Mouse (Mus musculus) stomach, embryonic 14.5 days (tissue): ENCODE data around the gene 2410137M14Rik. TPM values are rescaled to one million over a fixed set of nuclear protein-coding genes. Genes with fewer than 3 reads are reported as not detected.

Source experiments
- ATAC-seq: fragments of 200-750 bp; cut with Nextera tagmentation; 2 replicates; pipeline ENCODE4 v1.8.0; 2017; ENCODE audit warnings: low read depth, moderate TSS enrichment; ENCODE audit not compliant: insufficient number of reproducible peaks, insufficient read depth, low FRiP score
- H3K27ac ChIP-seq: fragments of 300-500 bp; sonication (generic); 2 replicates; pipeline ENCODE4 v1.5.1; 2014; ENCODE audit warnings: mild to moderate bottlenecking, low read length, moderate library complexity, mixed read lengths
- H3K27me3 ChIP-seq: fragments of 300-500 bp; sonication (generic); 2 replicates; pipeline ENCODE4 v1.6.1; 2014; ENCODE audit warnings: low read length, control low read depth, mixed read lengths; ENCODE audit not compliant: control insufficient read depth, insufficient read depth
- H3K36me3 ChIP-seq: fragments of 300-500 bp; sonication (generic); 2 replicates; pipeline ENCODE4 v1.6.1; 2014; ENCODE audit warnings: mild to moderate bottlenecking, control low read depth, low read length, moderate library complexity, mixed read lengths; ENCODE audit not compliant: control insufficient read depth, insufficient read depth
- H3K4me1 ChIP-seq: fragments of 300-500 bp; sonication (generic); 2 replicates; pipeline ENCODE4 v1.6.1; 2014; ENCODE audit warnings: low read length, control low read depth, mixed read lengths; ENCODE audit not compliant: control insufficient read depth, insufficient read depth
- H3K4me2 ChIP-seq: fragments of 300-500 bp; sonication (generic); replicated peaks from 2 replicates; pipeline ENCODE4 v1.6.1; 2014; ENCODE audit warnings: low read depth, low read length, control low read depth
- H3K4me3 ChIP-seq: fragments of 300-500 bp; sonication (generic); 2 replicates; pipeline ENCODE4 v1.5.1; 2014; ENCODE audit warnings: low read depth, low read length, control low read depth
- H3K9ac ChIP-seq: fragments of 300-500 bp; sonication (generic); replicated peaks from 2 replicates; pipeline ENCODE4 v1.6.1; 2014; ENCODE audit warnings: low read depth, mild to moderate bottlenecking, control low read depth, low read length, moderate library complexity, mixed read lengths
- H3K9me3 ChIP-seq: fragments of 300-500 bp; sonication (generic); 2 replicates; pipeline ENCODE4 v1.6.1; 2016; ENCODE audit warnings: low read depth, low read length, control low read depth; ENCODE audit not compliant: control insufficient read depth
- WGBS: fragments of 180-500 bp; shearing (Covaris S2); extraction: QIAGEN DNeasy Blood & Tissue Kit; methylation state at CpG from one replicate; pipeline ENCODE4 v1.1.7; 2014; 5-methylcytosine and 5-hydroxymethylcytosine counted together
- polyA plus RNA-seq: library from polyadenylated mRNA; unstranded; fragments of >200 nt; fragmentation: Nextera tagmentation; extraction: Ambion mirVana; gene quantifications from 2 replicates; pipeline ENCODE4 v1.2.1, GENCODE M21; 2014

2410137M14Rik gene
- polyA plus RNA-seq, 1 experiment from 2014 or later: not detected

DNA sequence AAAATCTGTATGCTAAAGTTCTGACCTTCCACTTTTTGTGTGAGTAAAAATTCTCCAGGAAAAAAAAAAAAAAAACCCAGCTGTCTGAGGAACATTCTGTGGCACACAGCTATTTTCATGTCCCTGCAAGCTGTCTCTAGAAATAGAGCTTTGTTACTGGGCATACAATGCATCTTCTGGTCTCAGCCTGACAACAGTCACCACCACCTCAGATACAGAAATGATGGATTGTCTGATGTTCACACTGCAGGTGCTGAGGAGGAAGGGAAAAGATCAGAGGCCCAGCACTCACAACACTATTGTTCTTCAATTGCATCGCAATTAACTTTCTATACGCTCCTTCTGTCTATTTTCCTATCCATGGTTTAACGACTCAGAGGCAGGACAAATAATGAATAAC lies 37.3 kb upstream of the 2410137M14Rik start:
- no peak overlapping the region for H3K27ac ChIP-seq
- no peak overlapping the region for H3K4me2 ChIP-seq
- no peaks in the 10 kb centered on the region for H3K4me1 ChIP-seq
- ATAC-seq: no peak
- H3K27me3 ChIP-seq: no peaks in the 10 kb centered on the region
- WGBS: 74% methylated on average over 3 of the region's 3 CpGs
- no peaks in the 10 kb centered on the region for H3K36me3 ChIP-seq
- no peak overlapping the region for H3K4me3 ChIP-seq
- H3K9me3 ChIP-seq: no peaks in the 10 kb centered on the region
- no peak overlapping the region for H3K9ac ChIP-seq

DNA sequence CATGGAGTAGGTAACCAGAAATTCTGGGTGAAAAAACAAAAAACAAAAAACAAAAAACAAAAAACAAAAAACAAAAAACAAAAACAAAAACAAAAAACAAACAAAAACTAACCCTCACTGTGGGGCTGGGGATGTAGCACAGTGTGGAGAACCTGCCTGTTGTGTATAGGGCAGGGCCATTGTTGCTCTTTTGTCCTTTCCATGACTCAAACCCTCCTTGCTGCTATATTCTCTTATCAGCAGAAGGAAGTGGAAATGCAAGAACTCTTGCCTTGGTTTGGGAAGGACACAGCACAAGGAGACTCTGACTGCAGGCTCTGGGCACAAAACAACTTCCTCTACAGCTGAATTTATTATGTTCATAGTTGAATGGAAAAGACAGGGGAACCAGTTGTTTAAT lies 35.3 kb upstream of the 2410137M14Rik start:
- no peaks in the 10 kb centered on the region for H3K9me3 ChIP-seq
- H3K36me3 ChIP-seq: no peaks in the 10 kb centered on the region
- no peaks in the 10 kb centered on the region for H3K27me3 ChIP-seq
- no peak overlapping the region for H3K27ac ChIP-seq
- H3K4me3 ChIP-seq: no peak overlapping the region
- H3K4me1 ChIP-seq: no peaks in the 10 kb centered on the region
- no peak overlapping the region for H3K9ac ChIP-seq
- H3K4me2 ChIP-seq: no peak overlapping the region
- ATAC-seq: no peak

DNA sequence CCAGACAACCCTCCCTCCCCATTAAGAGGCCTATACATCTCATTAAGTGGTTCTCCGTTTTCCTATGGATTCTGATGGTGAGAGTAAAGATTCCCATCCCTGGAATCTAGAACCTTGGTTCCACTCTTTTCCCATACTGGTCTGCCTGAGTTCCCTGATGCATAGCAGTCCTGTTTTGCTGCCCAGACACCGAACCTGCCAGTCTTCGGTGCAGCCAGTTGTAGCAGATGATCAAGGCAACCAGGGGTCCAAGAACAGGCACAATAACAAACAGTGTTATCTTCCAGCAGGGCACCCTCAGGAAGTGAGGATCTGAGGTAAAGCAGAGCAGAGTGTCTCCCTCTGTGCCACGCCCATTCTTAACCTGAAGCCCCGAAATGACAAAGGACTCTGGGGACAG lies 31.1 kb upstream of the 2410137M14Rik start:
- no peak overlapping the region for H3K4me2 ChIP-seq
- H3K27me3 ChIP-seq: no peaks in the 10 kb centered on the region

DNA sequence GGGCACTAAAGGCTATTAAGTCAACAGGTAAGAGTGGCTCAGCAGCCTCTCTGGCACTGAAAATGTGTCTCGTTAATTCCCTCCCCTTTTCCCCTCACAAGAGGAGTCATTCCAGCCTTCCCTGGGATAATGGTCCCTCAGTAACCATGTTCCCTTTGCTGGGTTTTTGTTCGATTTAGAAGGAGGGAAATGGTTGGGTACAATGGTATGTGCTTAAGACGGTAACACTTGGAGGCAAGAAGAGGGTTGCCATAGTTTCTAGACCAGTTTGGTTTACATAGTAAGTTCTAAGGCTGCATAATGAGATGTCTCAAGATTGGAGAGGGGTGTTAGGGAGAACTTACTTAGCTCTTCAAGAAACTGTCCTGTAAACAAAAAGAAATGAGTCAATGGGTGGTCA lies 30.7 kb upstream of the 2410137M14Rik start:
- no peaks in the 10 kb centered on the region for H3K27me3 ChIP-seq

More for the DNA sequence above, 31.1 kb upstream of the 2410137M14Rik start:
- no peak overlapping the region for H3K27ac ChIP-seq
- H3K9ac ChIP-seq: no peak overlapping the region
- peaks cover 16% of the 10 kb centered on the region for H3K36me3 ChIP-seq
- H3K9me3 ChIP-seq: no peaks in the 10 kb centered on the region
- H3K4me1 ChIP-seq: no peaks in the 10 kb centered on the region
- 58% methylated on average over 5 of the region's 5 CpGs for WGBS
- no peak for ATAC-seq
- H3K4me3 ChIP-seq: no peak overlapping the region

DNA sequence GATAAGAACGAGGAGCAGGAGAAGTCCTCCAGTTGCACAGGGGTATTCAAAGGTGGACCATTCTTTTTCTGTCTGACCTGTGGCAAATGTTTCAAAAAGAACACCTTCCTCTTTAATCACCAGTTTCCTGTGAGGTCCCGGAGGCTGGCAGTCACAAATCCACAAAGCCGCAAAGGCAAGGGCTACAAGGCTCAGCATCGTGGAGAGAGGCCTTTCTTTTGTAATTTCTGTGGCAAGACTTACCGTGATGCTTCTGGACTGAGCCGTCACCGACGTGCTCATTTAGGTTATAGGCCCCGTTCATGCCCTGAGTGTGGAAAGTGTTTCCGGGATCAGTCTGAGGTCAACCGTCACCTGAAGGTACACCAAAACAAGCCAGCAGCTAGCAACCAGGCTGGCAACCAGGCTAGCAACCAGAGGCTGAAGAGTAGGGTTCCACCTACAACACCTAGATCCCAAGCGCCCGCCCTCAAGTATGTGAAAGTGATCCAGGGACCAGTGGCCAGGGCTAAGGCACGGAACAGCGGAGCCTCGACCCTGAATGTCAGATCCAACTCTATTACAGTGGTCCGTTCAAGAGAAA lies 28.5 kb upstream of the 2410137M14Rik start:
- H3K27me3 ChIP-seq: no peaks in the 10 kb centered on the region
- no peak for ATAC-seq
- H3K36me3 ChIP-seq: peaks cover 20% of the 10 kb centered on the region
- H3K4me3 ChIP-seq: no peak overlapping the region
- H3K4me1 ChIP-seq: no peaks in the 10 kb centered on the region
- no peak overlapping the region for H3K9ac ChIP-seq
- no peaks in the 10 kb centered on the region for H3K9me3 ChIP-seq
- H3K27ac ChIP-seq: no peak overlapping the region
- H3K4me2 ChIP-seq: no peak overlapping the region
- WGBS: 91% methylated on average over 17 of the region's 17 CpGs

More for the DNA sequence above, 30.7 kb upstream of the 2410137M14Rik start:
- H3K4me3 ChIP-seq: no peak overlapping the region
- no peak for ATAC-seq
- no peaks in the 10 kb centered on the region for H3K4me1 ChIP-seq
- H3K27ac ChIP-seq: no peak overlapping the region
- peaks cover 16% of the 10 kb centered on the region for H3K36me3 ChIP-seq
- H3K9ac ChIP-seq: no peak overlapping the region
- no peak overlapping the region for H3K4me2 ChIP-seq
- 85% methylated on average over 3 of the region's 3 CpGs for WGBS
- no peaks in the 10 kb centered on the region for H3K9me3 ChIP-seq

DNA sequence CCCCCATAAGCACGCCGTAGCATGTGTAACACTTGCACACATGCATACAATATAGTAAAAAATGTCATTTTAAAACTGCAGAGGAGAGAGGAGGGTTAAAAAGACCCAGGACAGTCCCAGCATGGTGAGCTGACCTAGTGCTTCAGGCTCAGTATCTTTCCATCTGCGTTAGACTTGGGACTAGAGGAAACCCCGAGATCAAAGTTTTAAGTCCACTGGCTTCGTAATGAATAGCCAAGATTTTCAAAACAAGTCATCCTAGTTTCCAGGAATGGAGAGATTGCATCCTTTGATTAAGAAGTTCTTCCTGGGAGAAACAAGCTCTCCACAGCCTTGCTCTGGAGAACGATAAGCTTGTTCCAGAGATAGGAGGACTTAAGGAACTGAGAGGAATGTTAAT lies 27.1 kb upstream of the 2410137M14Rik start:
- H3K9me3 ChIP-seq: no peaks in the 10 kb centered on the region
- no peaks in the 10 kb centered on the region for H3K27me3 ChIP-seq
- H3K27ac ChIP-seq: no peak overlapping the region
- peaks cover 20% of the 10 kb centered on the region for H3K36me3 ChIP-seq
- no peak for ATAC-seq
- H3K9ac ChIP-seq: no peak overlapping the region
- no peak overlapping the region for H3K4me3 ChIP-seq
- H3K4me1 ChIP-seq: no peaks in the 10 kb centered on the region
- no peak overlapping the region for H3K4me2 ChIP-seq
- WGBS: 90% methylated on average over 6 of the region's 6 CpGs

DNA sequence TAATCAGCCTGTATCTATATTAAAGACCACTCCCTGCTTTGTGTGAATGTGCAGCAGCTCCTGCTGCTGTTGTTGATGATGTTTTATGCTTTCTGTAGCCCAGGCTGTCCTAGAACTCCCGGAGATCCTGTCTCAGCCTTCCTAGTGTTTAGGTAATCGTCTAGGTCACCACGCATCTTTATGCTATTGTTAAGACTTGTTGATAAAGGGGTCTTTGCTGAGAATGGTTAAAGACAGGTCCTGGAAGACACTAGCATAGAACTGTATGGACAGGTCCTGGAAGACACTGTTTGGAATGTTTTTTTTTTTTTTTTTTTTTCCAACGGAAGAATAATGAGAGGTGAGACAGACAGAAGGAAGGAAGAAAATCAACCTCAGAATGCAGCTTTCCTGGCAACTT lies 22.3 kb upstream of the 2410137M14Rik start:
- H3K27me3 ChIP-seq: no peaks in the 10 kb centered on the region
- no peak overlapping the region; the same call in 1 of the 2 replicates for H3K27ac ChIP-seq
- peak overlapping the region; percentile 71 for H3K4me3 ChIP-seq
- peak overlapping the region; percentile 83 for H3K9ac ChIP-seq
- H3K4me2 ChIP-seq: peak overlapping the region; percentile 76
- ATAC-seq: no peak
- 27% methylated on average over 4 of the region's 4 CpGs for WGBS
- H3K4me1 ChIP-seq: no peaks in the 10 kb centered on the region
- peaks cover 11% of the 10 kb centered on the region for H3K36me3 ChIP-seq
- no peaks in the 10 kb centered on the region for H3K9me3 ChIP-seq

DNA sequence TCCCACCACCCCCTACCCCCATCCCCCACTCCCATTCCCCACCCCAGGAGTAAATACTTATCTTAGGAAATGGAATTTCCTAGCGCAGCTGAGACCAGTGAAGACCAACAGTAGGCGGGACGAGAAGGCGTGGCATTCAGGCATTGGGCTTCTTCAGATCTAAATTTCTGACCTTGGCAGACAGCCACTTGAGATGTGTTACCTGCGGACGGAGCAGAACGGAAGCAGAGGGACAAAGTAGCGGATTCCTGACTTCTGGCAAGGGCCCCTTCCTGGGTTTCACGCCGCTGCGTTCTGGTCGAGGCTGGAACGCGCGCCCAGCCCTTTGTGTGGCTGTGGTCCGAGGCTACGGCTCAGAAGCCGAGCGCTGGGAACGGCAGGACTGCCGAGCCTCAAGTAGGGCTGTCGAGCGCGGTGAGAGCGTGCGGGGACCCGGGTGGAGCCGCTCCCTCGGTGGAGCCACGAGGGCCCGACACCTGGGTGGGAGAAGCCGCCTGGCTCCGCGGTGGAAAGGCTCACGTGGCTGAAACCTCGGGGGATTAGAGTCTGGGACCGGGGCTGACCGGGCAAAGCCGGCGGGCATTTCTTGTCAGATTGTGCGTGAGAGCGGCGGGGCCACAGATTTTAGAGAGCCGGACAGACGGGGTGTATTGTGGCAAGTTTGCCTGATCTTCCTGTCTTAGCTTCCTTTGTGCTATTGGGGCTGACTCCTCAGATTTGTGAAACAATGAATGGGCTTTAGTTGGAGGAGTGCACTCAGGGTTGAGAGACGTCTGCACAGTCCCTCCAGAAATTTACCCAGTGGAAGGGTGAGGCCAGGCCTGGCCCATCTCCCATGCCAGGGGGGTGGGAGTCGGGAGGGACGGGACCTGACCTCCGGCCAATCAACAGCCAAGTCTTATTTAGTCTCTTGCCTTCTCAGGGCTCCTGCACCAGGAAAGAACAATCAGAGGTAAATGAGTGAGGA lies 21.6 kb upstream of the 2410137M14Rik start:
- Histone ChIP-seq H3K9ac (peak overlapping the region; percentile 83), H3K4me1 (no peaks in the 10 kb centered on the region), H3K4me2 (peak overlapping the region; percentile 76), H3K9me3 (no peaks in the 10 kb centered on the region), H3K36me3 (peaks cover 4% of the 10 kb centered on the region), H3K4me3 (peak overlapping the region; percentile 71), H3K27ac (peak overlapping the region; percentile 87), H3K27me3 (no peaks in the 10 kb centered on the region)
- ATAC-seq: peak; percentile 87
- WGBS: under 1% methylated on average over 49 of the region's 49 CpGs
